Mouse (Mus musculus): ENCODE data around the gene Prkce. TPM values are rescaled to one million over a fixed set of nuclear protein-coding genes. Genes with fewer than 3 reads are reported as not detected.

Gene Prkce
- polyA plus RNA-seq, 1 experiment from 2014 or later, result 5.2 TPM

DNA sequence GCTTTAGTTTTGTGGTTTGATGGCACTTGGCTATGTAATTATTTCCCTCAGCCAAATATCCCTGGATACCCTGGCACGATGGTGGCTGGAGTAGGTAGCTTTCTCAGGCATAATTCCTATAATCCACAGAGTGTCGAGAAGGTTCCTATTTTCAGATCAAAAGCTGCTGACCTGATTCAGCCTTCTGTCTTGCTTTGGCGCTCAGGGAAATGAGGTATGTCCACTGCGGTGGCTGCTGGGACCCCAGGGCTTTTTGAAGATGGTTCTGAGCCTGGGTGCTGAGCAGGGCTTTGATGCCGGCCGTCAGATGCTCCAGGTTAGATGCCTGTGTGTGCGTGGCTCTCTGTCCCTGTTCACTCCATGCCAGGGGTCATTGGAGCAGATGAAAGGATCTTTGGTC lies 59.0 kb downstream of the Prkce start:
- H3K27ac ChIP-seq (ENCODE audit: low read depth, low read length), result no peak overlapping the region
- ATAC-seq, result no peak
- 94% methylated on average over 7 of the region's 7 CpGs for WGBS
- no peaks in the 10 kb centered on the region for H3K9me3 ChIP-seq (ENCODE audit: control insufficient read depth)
- no peak for TF ChIP-seq CTCF (IDR thresholded peaks at IDR 0.05; ENCODE audit: low read depth)
- H3K27me3 ChIP-seq (replicated peaks; ENCODE audit: control insufficient read depth, insufficient read depth, low read length), result no peaks in the 10 kb centered on the region
- H3K4me2 ChIP-seq (replicated peaks; ENCODE audit: low read depth), result no peak overlapping the region
- H3K9ac ChIP-seq (ENCODE audit: low read depth, low read length), result no peak overlapping the region
- H3K4me1 ChIP-seq (replicated peaks; ENCODE audit: control insufficient read depth, insufficient read depth, low read length), result no peaks in the 10 kb centered on the region
- no peak overlapping the region for H3K4me3 ChIP-seq (ENCODE audit: low read depth, low read length)
- no peaks in the 10 kb centered on the region for H3K36me3 ChIP-seq (ENCODE audit: control insufficient read depth, insufficient read depth)

DNA sequence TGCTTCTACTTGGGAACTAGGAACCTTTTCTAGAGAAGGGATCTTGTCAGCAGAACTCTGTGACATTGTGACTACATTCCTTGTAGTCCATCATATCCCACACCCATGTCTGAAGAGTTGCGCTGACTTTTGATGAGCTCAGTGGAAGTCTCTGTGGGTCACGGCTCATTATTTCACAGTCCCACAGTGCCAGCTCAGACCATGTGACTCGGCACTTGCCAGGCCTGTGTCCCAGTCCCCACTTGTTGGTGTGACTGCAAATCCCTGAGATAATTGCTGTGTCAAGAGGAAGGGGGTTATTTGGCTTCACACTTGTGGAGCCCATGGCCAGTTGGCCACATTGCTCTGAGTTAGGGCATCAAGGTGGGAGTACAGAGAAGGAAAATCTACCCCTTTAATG lies 59.8 kb downstream of the Prkce start:
- H3K9me3 ChIP-seq (ENCODE audit: control insufficient read depth), result no peaks in the 10 kb centered on the region
- no peak overlapping the region for H3K4me3 ChIP-seq (ENCODE audit: low read depth, low read length)
- 82% methylated on average over 3 of the region's 3 CpGs for WGBS
- no peak for TF ChIP-seq CTCF (IDR thresholded peaks at IDR 0.05; ENCODE audit: low read depth)
- no peak overlapping the region for H3K27ac ChIP-seq (ENCODE audit: low read depth, low read length)
- no peak overlapping the region for H3K9ac ChIP-seq (ENCODE audit: low read depth, low read length)
- no peak overlapping the region for H3K4me2 ChIP-seq (replicated peaks; ENCODE audit: low read depth)
- H3K4me1 ChIP-seq (replicated peaks; ENCODE audit: control insufficient read depth, insufficient read depth, low read length), result no peaks in the 10 kb centered on the region
- no peaks in the 10 kb centered on the region for H3K27me3 ChIP-seq (replicated peaks; ENCODE audit: control insufficient read depth, insufficient read depth, low read length)
- H3K36me3 ChIP-seq (ENCODE audit: control insufficient read depth, insufficient read depth), result no peaks in the 10 kb centered on the region
- ATAC-seq, result no peak

GRCm38 (mm10) chr17:86228850-86229249 lies 61.3 kb downstream of the Prkce start:
- no peaks in the 10 kb centered on the region for H3K9me3 ChIP-seq (ENCODE audit: control insufficient read depth)

DNA sequence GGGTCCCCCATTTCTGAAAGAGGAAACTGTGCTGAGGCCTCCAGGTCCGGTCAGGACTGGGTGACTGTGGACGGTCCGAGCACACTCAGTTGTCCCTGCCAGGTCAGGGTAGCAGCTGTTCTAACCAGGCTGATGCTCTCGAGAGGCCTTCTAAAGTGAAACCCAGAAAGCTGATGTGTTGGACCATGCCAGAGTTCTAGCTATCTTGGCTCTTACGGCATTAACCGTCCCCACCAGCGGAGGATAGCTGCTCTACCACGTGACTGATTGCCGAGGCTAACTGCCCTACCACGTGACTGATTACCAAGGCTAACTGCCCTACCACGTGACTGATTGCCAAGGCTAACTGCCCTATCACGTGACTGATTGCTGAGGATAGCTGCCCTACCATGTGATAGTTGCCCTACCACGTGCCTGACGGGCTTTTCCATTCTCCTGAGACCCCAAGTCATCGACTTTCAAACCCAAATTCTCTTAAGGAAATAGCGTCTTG lies 62.6 kb downstream of the Prkce start:
- Histone ChIP-seq H3K27me3 (replicated peaks; ENCODE audit: control insufficient read depth, insufficient read depth, low read length) (no peaks in the 10 kb centered on the region), H3K9ac (ENCODE audit: low read depth, low read length) (no peak overlapping the region), H3K4me3 (ENCODE audit: low read depth, low read length) (no peak overlapping the region), H3K9me3 (ENCODE audit: control insufficient read depth) (no peaks in the 10 kb centered on the region), H3K4me2 (replicated peaks; ENCODE audit: low read depth) (no peak overlapping the region), H3K4me1 (replicated peaks; ENCODE audit: control insufficient read depth, insufficient read depth, low read length) (no peaks in the 10 kb centered on the region), H3K27ac (ENCODE audit: low read depth, low read length) (no peak overlapping the region), H3K36me3 (ENCODE audit: control insufficient read depth, insufficient read depth) (no peaks in the 10 kb centered on the region)
- WGBS, result 77% methylated on average over 16 of the region's 16 CpGs
- no peak for TF ChIP-seq CTCF (IDR thresholded peaks at IDR 0.05; ENCODE audit: low read depth)
- ATAC-seq, result no peak

More at GRCm38 (mm10) chr17:86228850-86229249, 61.3 kb downstream of the Prkce start:
- Histone ChIP-seq H3K27me3 (replicated peaks; ENCODE audit: control insufficient read depth, insufficient read depth, low read length) (no peaks in the 10 kb centered on the region), H3K9ac (ENCODE audit: low read depth, low read length) (no peak overlapping the region), H3K36me3 (ENCODE audit: control insufficient read depth, insufficient read depth) (no peaks in the 10 kb centered on the region), H3K4me2 (replicated peaks; ENCODE audit: low read depth) (no peak overlapping the region), H3K4me3 (ENCODE audit: low read depth, low read length) (no peak overlapping the region), H3K27ac (ENCODE audit: low read depth, low read length) (no peak overlapping the region), H3K4me1 (replicated peaks; ENCODE audit: control insufficient read depth, insufficient read depth, low read length) (no peaks in the 10 kb centered on the region)
- ATAC-seq, result no peak
- WGBS, result 89% methylated on average over 8 of the region's 8 CpGs
- TF ChIP-seq CTCF (IDR thresholded peaks at IDR 0.05; ENCODE audit: low read depth), result no peak

DNA sequence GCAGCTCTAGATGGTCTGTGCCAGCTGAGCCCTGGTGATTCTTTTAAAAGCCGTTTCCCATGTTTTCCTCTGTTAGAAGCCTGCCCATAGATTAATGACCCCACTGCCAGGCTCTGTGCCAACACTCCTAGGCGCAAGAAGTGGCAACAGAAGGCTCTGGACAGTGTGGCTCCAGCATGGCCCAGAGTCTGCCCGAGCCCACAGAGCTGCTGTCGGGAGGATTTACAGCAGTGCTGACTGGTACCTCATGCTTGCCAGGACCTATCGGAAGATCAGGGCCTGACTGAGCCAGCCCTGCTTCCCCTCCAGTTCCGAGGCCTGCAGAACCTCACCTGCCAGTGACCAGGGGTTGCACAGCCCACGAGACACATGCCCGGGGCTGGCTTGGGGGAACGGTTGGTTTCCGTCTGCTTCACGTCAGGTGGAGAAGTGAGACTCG lies 64.2 kb downstream of the Prkce start:
- no peak overlapping the region for H3K27ac ChIP-seq (ENCODE audit: low read depth, low read length)
- no peak for TF ChIP-seq CTCF (IDR thresholded peaks at IDR 0.05; ENCODE audit: low read depth)
- no peak for ATAC-seq
- H3K4me2 ChIP-seq (replicated peaks; ENCODE audit: low read depth), result no peak overlapping the region
- WGBS, result 70% methylated on average over 12 of the region's 12 CpGs
- H3K4me3 ChIP-seq (ENCODE audit: low read depth, low read length), result no peak overlapping the region
- H3K36me3 ChIP-seq (ENCODE audit: control insufficient read depth, insufficient read depth), result no peaks in the 10 kb centered on the region
- H3K9ac ChIP-seq (ENCODE audit: low read depth, low read length), result no peak overlapping the region
- H3K27me3 ChIP-seq (replicated peaks; ENCODE audit: control insufficient read depth, insufficient read depth, low read length), result no peaks in the 10 kb centered on the region
- peaks cover 3% of the 10 kb centered on the region; the same call in 1 of the 2 replicates for H3K4me1 ChIP-seq (replicated peaks; ENCODE audit: control insufficient read depth, insufficient read depth, low read length)
- no peaks in the 10 kb centered on the region for H3K9me3 ChIP-seq (ENCODE audit: control insufficient read depth)

DNA sequence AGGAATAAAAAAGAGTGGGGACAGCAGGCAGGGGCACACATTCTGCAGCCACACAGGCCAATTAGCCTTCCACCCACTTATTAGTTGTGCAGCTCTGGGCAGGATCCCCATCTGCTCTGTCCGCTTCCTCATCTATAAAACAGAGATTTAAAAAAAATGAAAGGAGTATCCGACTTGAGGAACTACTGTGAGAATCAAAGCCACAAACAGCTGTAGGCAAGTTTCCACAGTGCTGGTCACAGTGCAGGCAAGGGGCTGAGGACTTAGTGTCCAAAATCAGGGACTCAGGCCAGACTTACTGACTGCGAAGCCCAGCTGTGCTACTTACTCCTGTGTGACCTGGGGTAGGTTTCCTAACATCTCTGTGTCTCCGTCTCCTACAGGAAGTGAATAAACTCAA lies 64.7 kb downstream of the Prkce start:
- Histone ChIP-seq H3K36me3 (ENCODE audit: control insufficient read depth, insufficient read depth) (no peaks in the 10 kb centered on the region), H3K4me3 (ENCODE audit: low read depth, low read length) (no peak overlapping the region), H3K4me1 (replicated peaks; ENCODE audit: control insufficient read depth, insufficient read depth, low read length) (peaks cover 3% of the 10 kb centered on the region; the same call in 1 of the 2 replicates), H3K27ac (ENCODE audit: low read depth, low read length) (no peak overlapping the region), H3K4me2 (replicated peaks; ENCODE audit: low read depth) (no peak overlapping the region), H3K9me3 (ENCODE audit: control insufficient read depth) (no peaks in the 10 kb centered on the region), H3K9ac (ENCODE audit: low read depth, low read length) (no peak overlapping the region), H3K27me3 (replicated peaks; ENCODE audit: control insufficient read depth, insufficient read depth, low read length) (no peaks in the 10 kb centered on the region)
- TF ChIP-seq CTCF (IDR thresholded peaks at IDR 0.05; ENCODE audit: low read depth), result no peak
- ATAC-seq, result no peak
- 74% methylated on average over 4 of the region's 4 CpGs for WGBS
